Mouse (Mus musculus) mature B cell (primary cell): Measurements from ENCODE around the gene Bnipl.

Experiments
- in situ Hi-C: fragments of 300-500 bp; cut with MboI; formaldehyde crosslinking; loops from 2 replicates; pipeline ENCODE4 v1.14.3; 2019

Bnipl gene

DNA sequence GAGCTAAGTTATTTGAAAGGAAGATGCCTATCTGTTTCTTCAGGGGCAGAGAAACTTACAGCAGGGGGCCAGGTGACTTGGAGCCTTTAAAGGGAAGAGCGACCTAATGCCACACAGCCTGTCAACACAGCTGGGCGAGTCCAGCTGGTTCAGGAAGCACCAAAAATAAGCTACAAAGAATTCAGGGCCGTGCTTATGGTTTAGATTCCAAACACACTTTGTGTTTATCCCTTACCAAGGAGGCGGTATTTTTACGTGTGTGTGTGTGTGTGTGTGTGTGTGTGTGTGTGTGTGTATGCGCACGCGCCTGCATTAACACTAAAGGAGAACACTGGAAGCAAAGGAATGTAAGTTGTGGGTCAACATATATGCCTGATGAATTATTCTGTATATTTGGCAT is 29.8 kb upstream of the Bnipl start:
- in situ Hi-C loops = no loop called here

GRCm38 (mm10) chr3:95277149-95277551 is 26.2 kb upstream of the Bnipl start:
- in situ Hi-C loops = no loop called here

DNA sequence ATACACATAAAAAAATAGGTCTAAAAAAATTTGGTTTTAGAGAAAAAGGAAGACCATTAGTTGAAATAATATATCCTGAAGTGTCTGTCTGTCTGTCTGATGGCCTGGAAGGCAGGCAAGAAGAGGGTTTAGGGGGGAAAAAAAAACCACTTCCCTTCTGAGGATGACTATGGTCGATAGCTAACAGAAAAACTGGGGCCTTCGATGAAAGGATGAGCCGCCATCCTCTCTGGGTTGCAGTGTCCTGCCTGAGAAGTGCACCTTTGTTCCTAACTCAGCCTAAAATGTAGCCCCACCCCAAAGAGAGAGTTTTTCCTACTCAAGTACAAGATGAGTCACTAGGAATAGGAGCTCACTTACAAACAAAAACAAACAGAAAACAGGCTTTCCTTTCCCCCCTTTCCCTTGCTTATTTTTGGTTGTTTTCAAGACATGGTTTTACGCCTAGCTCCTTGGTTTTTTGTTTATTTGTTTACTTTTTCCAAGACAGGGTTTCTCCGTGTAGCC is 25.5 kb upstream of the Bnipl start:
- in situ Hi-C loops = no loop called here

GRCm38 (mm10) chr3:95275161-95275560 is 24.2 kb upstream of the Bnipl start:
- in situ Hi-C loops = no loop called here

DNA sequence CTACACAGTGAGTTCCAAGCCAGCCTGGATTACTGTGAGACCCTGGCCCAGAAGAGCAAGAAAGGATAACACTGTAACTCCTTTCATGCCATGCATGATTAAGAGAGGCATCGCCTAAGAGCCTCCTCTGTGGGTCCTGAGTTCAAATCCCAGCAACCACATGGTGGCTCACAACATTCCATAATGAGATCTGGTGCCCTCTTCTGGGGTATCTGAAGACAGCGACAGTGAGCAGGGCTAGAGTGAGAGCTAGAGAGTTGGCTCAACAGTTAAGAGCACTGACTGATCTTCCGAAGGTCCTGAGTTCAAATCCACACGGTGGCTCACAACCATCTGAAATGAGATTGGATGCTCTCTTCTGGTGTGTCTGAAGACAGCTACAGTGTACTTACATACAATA is 23.5 kb upstream of the Bnipl start:
- in situ Hi-C loops = no loop called here

- in situ Hi-C loops = no loop called here
Observed at GRCm38 (mm10) chr3:95273471-95273870, 22.5 kb upstream of the Bnipl start.

GRCm38 (mm10) chr3:95270766-95271364 is 19.9 kb upstream of the Bnipl start:
- in situ Hi-C loops = no loop called here

GRCm38 (mm10) chr3:95269789-95270188 is 18.8 kb upstream of the Bnipl start:
- in situ Hi-C loops = no loop called here

- in situ Hi-C loops = no loop called here
Observed at GRCm38 (mm10) chr3:95267855-95268254, 16.9 kb upstream of the Bnipl start.

DNA sequence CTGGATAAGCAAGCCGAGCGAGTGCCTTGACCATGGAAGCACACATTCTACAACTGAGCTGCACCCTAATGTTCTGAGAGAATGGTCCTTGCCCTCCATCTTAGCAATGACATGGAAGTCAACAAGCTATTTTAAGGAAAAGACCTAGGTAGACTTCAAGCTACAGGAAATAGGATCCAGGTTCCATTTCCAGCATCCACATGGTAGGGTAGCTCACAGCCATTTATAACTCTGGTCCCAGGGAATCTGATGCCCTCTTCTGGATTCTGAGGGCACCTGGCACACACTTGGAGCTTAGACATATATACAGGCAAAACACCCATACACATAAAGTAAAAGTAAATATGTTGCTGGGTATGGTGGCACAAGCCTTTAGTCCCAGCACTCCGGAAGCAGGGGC is 15.1 kb upstream of the Bnipl start:
- in situ Hi-C loops = no loop called here

DNA sequence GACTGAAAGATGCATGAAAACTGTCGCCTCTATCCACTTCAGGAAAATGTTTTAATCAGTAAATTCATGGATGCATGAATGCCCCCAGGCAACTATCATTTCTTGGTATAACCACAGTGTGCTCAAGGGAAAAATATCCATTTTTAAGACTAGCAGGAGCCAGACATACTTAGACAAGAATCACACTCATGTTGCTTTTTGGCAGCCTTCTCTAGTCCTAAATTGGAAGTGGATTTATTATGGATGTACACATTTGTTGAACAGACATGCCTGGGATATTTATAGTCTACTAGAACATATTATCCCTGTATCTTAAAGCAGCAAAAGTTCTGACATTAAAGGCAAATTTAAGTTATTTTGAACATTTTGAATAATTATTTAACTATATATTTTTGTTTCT is 13.7 kb upstream of the Bnipl start:
- in situ Hi-C loops = loop anchor here (5.0 kb wide), 1 partner anchor 47 kb away; the partner anchor contains the start of gene Gabpb2

GRCm38 (mm10) chr3:95263089-95263739 is 12.2 kb upstream of the Bnipl start:
- in situ Hi-C loops = loop anchor here (5.0 kb wide), 1 partner anchor 46 kb away; the partner anchor contains the start of gene Gabpb2

- in situ Hi-C loops = loop anchor here (5.0 kb wide), 1 partner anchor 45 kb away; the partner anchor contains the start of gene Gabpb2
Observed at GRCm38 (mm10) chr3:95261975-95262374, 11.0 kb upstream of the Bnipl start.

GRCm38 (mm10) chr3:95256931-95257330 is 5.9 kb upstream of the Bnipl start:
- in situ Hi-C loops = no loop called here

DNA sequence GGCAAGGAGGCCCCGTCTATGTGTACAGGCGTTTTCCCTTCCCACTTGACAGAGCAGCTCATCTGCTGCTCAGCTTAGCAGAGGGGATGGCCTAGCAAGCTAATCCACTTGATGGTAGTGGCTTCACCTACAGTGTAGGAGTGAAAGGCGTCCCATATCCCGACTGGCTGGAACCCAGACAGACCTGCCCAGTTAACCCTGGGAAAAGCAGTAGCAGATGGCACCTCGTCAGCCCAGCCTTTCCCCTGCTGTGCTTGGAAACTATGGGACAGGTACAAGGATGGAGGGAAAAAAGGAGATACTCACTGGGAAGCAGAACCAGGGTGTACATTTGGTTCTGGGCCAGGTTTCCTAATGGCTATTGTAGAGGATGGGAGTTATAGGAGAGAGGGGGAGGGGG is 632 bp downstream of the Bnipl start:
- in situ Hi-C loops = no loop called here

- in situ Hi-C loops = no loop called here
Observed at GRCm38 (mm10) chr3:95247660-95248336, 3.2 kb downstream of the Bnipl start.

DNA sequence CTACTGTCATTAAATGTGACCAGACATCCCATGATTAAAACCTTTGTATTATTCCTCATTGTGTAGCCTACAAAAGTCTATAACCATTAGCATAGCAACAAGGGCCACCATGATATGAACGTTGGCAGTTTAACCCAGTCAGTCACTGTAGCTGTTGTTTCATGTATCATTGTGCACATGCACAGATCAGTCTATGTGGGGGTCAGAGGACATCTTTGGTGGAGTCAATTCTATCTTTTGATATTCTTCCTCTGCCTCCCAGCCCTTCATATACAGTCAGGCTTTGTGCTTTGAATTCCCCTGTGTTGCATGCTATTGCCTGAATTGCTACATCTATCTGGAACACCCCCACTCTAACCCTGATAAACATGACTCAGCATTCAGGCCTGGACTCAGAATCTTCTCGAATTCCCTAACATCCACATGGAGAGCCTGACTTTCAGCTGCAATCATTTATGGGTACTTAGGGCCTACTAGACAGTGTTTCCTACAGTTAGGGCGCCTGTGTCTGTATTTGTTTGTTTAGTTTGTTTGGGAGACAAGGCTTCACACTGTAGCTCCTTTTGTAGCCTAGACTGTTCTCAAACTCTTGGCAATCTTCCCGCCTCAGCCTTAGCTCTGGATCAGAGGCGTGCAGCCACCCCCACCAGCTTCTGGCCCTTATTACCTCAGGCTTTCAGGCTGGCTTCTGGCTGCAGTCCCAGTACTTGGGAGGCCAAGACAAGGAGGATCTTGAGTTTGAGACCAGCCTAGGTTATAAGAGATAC is 4.3 kb downstream of the Bnipl start:
- in situ Hi-C loops = no loop called here

DNA sequence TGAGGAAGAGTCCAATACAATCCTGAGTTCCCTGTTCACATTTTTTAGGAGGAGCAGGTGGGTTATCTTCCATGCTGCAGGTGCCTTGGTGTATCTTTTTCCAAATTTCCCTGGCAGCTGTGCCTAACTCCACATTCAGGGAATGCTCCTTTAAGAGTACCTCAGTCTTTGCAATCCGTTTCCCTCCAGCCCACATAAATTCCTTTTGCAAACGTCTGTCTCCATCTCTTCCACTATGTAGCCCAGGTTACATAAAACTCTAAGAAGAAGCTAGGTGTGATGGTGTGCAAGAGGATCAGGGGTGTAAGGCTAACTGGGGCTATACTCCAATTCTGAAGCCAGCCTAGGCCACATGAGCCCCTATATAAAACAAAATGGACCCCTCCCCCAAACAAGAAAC is 7.9 kb downstream of the Bnipl start:
- in situ Hi-C loops = no loop called here

DNA sequence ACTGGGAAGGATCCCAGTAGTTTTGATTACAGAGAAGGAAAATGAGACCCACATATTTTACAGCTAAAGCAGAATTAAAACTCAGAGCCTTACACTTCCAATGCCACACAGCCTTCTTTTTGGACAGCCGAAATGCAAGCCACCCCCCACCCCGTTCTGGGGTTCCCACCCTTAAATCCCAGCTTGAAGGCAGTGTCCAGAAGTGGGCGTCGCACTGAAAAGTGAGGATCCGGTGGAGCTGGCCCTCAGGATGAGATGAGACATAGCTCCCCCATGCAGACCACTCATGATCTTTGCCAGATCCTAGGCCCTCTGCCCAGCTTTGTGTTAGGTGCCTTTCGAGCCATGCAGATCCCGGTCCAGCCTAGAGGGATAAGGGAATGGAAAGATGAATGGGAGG is 9.5 kb downstream of the Bnipl start, which contains the start of gene Gm128:
TSS of gene Gm128 (minus strand) at position 101 of the 400 bp plus-strand sequence.
- in situ Hi-C loops = no loop called here

GRCm38 (mm10) chr3:95240900-95241299 is 10.1 kb downstream of the Bnipl start:
- in situ Hi-C loops = no loop called here

GRCm38 (mm10) chr3:95239971-95240370 is 11.0 kb downstream of the Bnipl start:
- in situ Hi-C loops = no loop called here

GRCm38 (mm10) chr3:95239022-95239421 is 12.0 kb downstream of the Bnipl start:
- in situ Hi-C loops = no loop called here
